Mouse (Mus musculus) embryonic fibroblast, embryonic 13.5 days (primary cell): Measurements from ENCODE around the gene Hhipl1.

Experiments
- CTCF ChIP-seq: IDR thresholded peaks from 2 replicates; pipeline ENCODE4 v1.5.1; 2011; ENCODE audit warnings: mild to moderate bottlenecking, control low read depth, low read length, moderate library complexity, borderline replicate concordance; ENCODE audit not compliant: insufficient read depth
- POLR2A ChIP-seq: IDR thresholded peaks from 2 replicates; pipeline ENCODE4 v1.6.1; 2011; ENCODE audit warnings: low read depth, mild to moderate bottlenecking, control low read depth, low read length, moderate library complexity

GRCm38 (mm10) chr12:108305812-108306794 lies at the start of gene Hhipl1:
- no peak for TF ChIP-seq CTCF
- TF ChIP-seq POLR2A: peak; percentile 51; the same call in 1 of the 2 replicates
